Mouse (Mus musculus) liver, postnatal 0 days (tissue): Measurements from ENCODE around the gene Slc47a2.

Experiments used
- CTCF ChIP-seq: sonication (generic); IDR thresholded peaks from 2 replicates; pipeline ENCODE4 v1.5.1; 2016; ENCODE audit warnings: antibody characterized with exemption, low read depth
- EP300 ChIP-seq: IDR thresholded peaks from 2 replicates; pipeline ENCODE4 v1.6.1; 2016; ENCODE audit warnings: antibody characterized with exemption, low read depth, mild to moderate bottlenecking

DNA sequence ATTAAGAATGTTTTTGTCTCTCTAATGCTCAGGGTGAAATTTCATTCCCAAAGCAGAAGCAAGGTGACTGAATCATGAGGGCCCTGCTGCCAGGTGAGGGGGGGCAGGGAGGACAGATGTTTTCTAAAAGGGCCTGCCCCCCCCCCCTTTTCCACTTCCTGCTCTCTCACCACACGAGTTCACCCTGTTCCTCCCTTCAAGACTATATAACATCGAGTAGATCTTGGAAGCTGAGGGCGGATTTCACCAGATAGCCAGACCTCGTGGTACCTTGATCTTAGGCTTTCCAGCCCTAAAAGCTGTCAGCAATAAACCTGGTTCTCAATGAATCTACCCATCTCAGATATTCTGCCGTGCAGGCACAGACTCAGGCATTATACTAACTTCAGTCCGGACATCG, 32.3 kb downstream of the Slc47a2 start:
- TF ChIP-seq CTCF, result no peak
- TF ChIP-seq EP300, result no peak
